Mouse (Mus musculus): ENCODE measurements at regions not wholly inside any gene's neighbourhood (a gene's known extent, or its start where the extent isn't known, plus 50 kb on each side); places are given as distances from the start of the nearest gene placed in this dataset.

DNA sequence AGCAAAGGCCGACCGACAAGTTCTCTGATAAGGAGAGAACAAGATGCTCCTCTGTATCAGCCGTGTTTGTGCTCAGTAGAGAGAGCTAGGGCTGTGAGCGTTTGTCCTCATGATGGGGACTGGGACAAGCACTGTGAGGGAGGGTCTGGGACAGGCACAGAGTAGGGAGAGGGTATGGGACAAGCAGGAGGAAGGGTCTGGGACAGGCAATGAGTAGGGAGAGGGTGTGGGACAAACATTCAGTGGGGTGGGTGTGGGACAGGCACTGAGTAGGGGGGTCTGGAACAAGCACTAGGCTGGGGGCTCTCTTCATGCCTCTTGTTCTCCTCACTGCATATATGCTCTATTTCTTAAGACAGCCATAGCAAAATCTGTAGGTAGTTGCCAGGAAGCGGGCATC is 70.2 kb upstream of the Plcl2 start:
- DNase-seq (ENCODE audit: low spot score in 2 of 2): no peak

DNA sequence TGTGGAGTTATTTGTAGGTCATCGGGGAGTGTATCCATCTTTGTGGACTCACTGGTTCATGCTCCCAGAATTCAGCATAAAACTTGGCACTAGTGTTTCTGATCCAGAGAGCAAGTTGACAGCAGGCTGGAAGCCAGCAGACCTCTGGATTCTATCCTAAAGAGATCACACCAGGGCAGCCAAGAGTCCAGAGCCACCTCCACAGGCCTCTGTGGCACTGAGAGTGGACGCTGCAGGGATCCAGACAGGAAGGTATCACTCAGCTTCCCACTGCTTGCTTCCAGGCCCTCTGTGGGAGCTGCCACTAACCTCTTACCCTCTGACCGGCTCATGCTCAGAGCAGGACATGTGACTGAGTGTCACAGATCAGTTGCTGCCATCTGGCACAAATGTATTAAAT is 69.8 kb upstream of the Plcl2 start:
- peak; percentile 36 to 56 for DNase-seq (ENCODE audit: low spot score in 2 of 2)

DNA sequence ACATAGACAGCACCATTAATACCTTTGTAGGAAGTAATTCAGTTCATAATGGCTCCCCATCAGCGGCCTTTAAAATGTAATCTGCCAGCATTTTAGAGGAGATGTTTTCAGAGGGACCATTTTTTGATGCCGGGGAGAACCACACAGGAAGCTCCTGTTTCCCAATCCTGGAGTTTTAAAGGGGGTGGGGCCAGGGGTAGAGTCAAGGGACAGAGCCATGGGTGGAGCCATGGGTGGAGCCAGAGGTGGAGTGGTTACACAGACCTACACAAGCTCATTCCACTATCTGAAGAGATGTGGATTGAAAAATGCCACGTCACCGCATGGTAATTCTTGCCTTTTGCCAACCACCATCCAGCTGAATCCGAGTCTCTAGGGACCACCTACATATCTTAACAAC is 67.1 kb upstream of the Plcl2 start:
- no peak for DNase-seq (ENCODE audit: low spot score in 2 of 2)

- DNase-seq (ENCODE audit: low spot score in 2 of 2): no peak
These were observed 66.3 kb upstream of the Plcl2 start for GRCm38 (mm10) chr17:50442905-50443304.

GRCm38 (mm10) chr17:50443376-50444022 is 65.7 kb upstream of the Plcl2 start:
- DNase-seq (ENCODE audit: low spot score in 2 of 2): peak; percentile 31 to 34

- DNase-seq (ENCODE audit: low spot score in 2 of 2): no peak
These were observed 65.2 kb upstream of the Plcl2 start for GRCm38 (mm10) chr17:50444023-50444389.

DNA sequence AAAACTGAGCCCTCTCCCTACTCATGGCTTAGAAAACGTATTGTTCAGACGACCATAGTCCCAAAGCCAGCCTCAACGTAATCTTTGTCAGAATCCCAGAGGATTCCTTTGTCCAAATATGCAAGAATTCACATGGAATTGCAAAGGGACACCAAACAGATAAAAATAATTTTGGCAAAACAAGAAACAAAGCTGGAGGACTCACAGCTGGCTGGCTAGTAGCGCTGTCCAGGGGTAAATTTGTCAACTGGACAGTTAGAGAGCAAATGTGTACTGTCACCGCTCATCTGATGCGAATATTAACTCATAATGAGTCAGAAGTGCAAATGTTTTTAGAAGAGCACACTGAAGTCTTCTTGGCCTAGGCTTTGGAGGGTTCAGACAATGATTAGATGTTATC is 60.5 kb upstream of the Plcl2 start:
- peak in 1 of 2 experiments; percentile 19 for DNase-seq (ENCODE audit: low spot score in 2 of 2)

DNA sequence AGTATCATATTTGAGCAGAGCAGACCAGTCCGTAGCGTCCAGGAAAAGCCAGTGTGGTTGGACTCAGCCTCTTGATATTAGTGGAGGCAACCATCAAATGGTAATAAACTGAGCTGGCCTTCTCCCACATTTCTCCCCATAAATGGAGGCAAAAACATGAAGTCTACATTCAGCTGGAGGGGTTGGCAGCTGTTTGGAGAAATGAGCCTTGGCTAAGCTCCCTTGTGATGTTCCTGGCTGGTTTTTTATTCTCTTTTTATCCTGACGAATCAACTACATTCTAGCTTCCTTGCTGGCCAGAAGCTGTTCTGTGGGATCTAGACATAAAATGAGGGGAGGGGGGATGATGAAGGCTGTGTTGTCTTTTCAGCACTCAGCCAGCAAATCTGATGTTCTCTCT is 57.6 kb upstream of the Plcl2 start:
- no peak for DNase-seq (ENCODE audit: low spot score in 2 of 2)

DNA sequence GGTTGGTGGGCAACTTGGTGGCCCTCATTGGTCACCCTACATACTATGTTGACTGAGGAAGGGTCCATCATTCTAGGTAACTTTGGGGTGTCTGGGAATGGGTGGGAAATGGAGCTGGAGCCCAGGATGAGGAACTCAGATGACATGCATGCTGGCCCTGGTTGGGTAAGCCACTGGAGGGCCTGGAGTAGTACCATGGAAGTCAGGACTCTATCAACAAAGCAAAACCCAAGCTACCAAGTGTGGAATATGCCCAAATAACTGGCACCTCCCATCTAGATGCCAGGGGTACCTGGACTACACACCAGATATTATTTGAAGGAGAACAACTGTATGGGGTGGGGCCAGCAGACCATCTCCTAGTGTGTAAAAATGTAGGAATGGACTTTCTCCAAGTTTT is 55.7 kb upstream of the Plcl2 start:
- no peak for DNase-seq (ENCODE audit: low spot score in 2 of 2)

DNA sequence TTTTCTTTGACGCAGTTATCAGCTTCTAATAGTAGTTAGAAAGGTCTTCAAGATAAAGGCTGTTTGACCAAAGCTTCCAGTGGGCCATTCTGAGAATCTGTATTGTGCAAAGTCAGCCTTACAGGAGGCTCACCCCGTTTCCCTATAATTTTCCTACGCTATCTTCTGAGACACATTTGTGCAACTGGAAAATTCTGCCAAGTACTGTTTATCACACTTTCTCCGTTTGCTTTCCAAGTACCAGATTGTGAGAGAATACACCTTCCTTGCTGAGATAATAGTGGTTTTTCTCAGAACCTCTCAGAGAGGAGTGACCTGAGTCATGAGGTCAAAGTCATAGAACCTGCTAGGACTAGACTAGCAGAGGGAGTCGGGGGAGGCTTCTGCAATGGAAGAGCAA is 55.2 kb upstream of the Plcl2 start:
- DNase-seq (ENCODE audit: low spot score in 2 of 2): no peak

GRCm38 (mm10) chr17:50454917-50455316 is 54.3 kb upstream of the Plcl2 start:
- no peak for DNase-seq (ENCODE audit: low spot score in 2 of 2)

GRCm38 (mm10) chr17:50455719-50456118 is 53.5 kb upstream of the Plcl2 start:
- no peak for DNase-seq (ENCODE audit: low spot score in 2 of 2)

GRCm38 (mm10) chr17:50457053-50457697 is 52.0 kb upstream of the Plcl2 start:
- DNase-seq (ENCODE audit: low spot score in 2 of 2): no peak

DNA sequence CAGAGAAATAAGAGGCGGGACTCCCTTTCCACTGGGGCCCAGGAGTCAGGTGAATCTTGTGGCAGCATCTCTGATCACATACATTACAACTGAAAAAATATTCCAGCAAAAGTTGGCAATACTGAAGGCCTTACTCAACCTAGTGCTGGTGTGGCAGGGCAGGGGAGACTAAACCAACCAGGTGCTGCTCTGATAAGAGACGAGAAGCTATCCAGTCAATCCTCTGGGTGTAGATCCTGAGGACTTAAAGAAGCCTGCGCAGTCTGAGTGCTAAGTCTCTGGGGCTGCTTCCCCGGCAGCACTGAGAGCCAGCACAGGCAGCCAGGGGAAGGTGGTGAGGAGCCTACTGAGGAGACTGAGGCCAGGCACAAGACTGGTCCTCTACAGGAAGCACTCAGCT is 51.0 kb upstream of the Plcl2 start:
- DNase-seq (ENCODE audit: low spot score in 2 of 2): no peak

Measured in heart, adult 9 months (tissue).